Mouse (Mus musculus) midbrain, embryonic 13.5 days (tissue): Measurements from ENCODE around the gene Dennd1a. TPM values are rescaled to one million over a fixed set of nuclear protein-coding genes. Genes with fewer than 3 reads are reported as not detected.

Experiments
- ATAC-seq: fragments of 200-750 bp; cut with Nextera tagmentation; 2 replicates; pipeline ENCODE4 v1.8.0; 2017; ENCODE audit warnings: mild to moderate bottlenecking, moderate TSS enrichment, moderate library complexity
- H3K27ac ChIP-seq: fragments of 300-500 bp; sonication (generic); 2 replicates; pipeline ENCODE4 v1.5.1; 2015; ENCODE audit warnings: inconsistent platforms, mild to moderate bottlenecking, moderate library complexity
- H3K27me3 ChIP-seq: fragments of 300-500 bp; sonication (generic); 2 replicates; pipeline ENCODE4 v1.6.1; 2015; ENCODE audit warnings: mild to moderate bottlenecking, inconsistent platforms
- H3K36me3 ChIP-seq: fragments of 300-500 bp; sonication (generic); 2 replicates; pipeline ENCODE4 v1.6.1; 2015; ENCODE audit warnings: mild to moderate bottlenecking, inconsistent platforms
- H3K4me1 ChIP-seq: fragments of 300-500 bp; sonication (generic); replicated peaks from 2 replicates; pipeline ENCODE4 v1.6.1; 2015; ENCODE audit warnings: inconsistent platforms
- H3K4me2 ChIP-seq: fragments of 300-500 bp; sonication (generic); replicated peaks from 2 replicates; pipeline ENCODE4 v1.6.1; 2015; ENCODE audit warnings: moderate library complexity, mild to moderate bottlenecking, inconsistent platforms
- H3K4me3 ChIP-seq: fragments of 300-500 bp; sonication (generic); replicated peaks from 2 replicates; pipeline ENCODE4 v1.5.1; 2015; ENCODE audit warnings: mild to moderate bottlenecking, inconsistent platforms
- H3K9ac ChIP-seq: fragments of 300-500 bp; sonication (generic); replicated peaks from 2 replicates; pipeline ENCODE4 v1.6.1; 2015; ENCODE audit warnings: mild to moderate bottlenecking, inconsistent platforms
- H3K9me3 ChIP-seq: fragments of 300-500 bp; sonication (generic); 2 replicates; pipeline ENCODE4 v1.6.1; 2016; ENCODE audit warnings: mild to moderate bottlenecking, inconsistent platforms
- WGBS: fragments of 180-500 bp; shearing (Covaris S2); methylation state at CpG from one replicate; pipeline ENCODE4 v1.1.7; 2015; 5-methylcytosine and 5-hydroxymethylcytosine counted together
- polyA plus RNA-seq: library from polyadenylated mRNA; unstranded; fragments of >200 nt; fragmentation: Nextera tagmentation; extraction: Ambion mirVana; gene quantifications from 2 replicates; pipeline ENCODE4 v1.2.1, GENCODE M21; 2015

Dennd1a gene
- polyA plus RNA-seq, 1 experiment from 2014 or later = 19.5 TPM

DNA sequence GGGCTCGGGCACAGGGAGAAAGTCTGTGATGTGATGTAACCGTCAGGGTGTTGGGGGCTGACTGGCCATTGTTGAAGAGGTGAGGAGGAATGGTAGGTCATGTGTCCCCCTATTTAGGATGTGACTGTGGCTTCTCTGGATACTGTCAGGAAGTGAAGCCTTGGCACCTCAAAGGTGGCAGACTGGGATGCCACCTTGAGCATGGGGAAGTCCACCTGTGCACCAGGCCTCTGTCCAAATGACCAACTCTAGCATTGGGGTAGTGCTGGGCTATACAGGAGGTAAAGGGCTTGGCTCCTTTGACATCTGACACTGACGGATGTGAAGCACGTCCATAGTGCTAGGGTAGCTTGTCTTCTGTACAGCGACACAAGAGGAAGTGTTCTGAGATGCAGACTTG, 474.8 kb downstream of the Dennd1a start:
- Histone ChIP-seq H3K36me3 (0 out of 2 replicates have a peak, but pooled peaks cover 3% of the 10 kb centered on the region), H3K4me3 (no peak overlapping the region), H3K9me3 (no peaks in the 10 kb centered on the region), H3K27ac (no peak overlapping the region), H3K27me3 (peaks cover 4% of the 10 kb centered on the region; the same call in 1 of the 2 replicates), H3K4me1 (peaks cover 15% of the 10 kb centered on the region), H3K4me2 (no peak overlapping the region), H3K9ac (no peak overlapping the region)
- 95% methylated on average over 5 of the region's 5 CpGs for WGBS
- no peak for ATAC-seq

DNA sequence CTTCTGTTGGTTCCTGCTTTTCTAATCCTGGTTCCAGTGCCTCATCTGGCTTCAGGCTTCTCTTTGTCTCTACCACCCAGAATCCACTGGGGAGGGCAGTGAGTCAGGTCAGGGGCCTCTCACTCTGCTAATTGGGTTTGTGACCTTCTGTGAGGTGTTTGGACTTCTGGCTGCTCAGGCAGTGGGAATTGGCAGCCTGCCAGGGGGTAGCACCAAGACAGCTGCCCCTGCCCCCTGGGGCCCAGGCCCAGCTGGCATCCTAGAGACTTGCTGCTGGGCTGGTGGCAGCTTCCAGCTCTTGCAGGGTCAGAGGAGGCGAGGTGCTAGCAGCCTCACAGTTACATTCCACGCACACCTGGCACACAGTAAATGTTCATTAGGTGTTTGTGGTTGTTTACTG, 475.5 kb downstream of the Dennd1a start:
- Histone ChIP-seq H3K9ac (no peak overlapping the region), H3K4me2 (no peak overlapping the region), H3K27me3 (peaks cover 3% of the 10 kb centered on the region; the same call in 1 of the 2 replicates), H3K27ac (peak overlapping the region; percentile 12; the same call in 1 of the 2 replicates), H3K4me1 (peaks cover 14% of the 10 kb centered on the region), H3K9me3 (no peaks in the 10 kb centered on the region), H3K4me3 (no peak overlapping the region), H3K36me3 (0 out of 2 replicates have a peak, but pooled peaks cover 3% of the 10 kb centered on the region)
- WGBS = 78% methylated on average over 2 of the region's 2 CpGs
- peak; percentile 49 for ATAC-seq

GRCm38 (mm10) chr2:37802610-37803212, 484.5 kb downstream of the Dennd1a start:
- whole genome bisulfite sequencing = 48% methylated on average over 4 of the region's 4 CpGs
- peak; percentile 79 for ATAC-seq

GRCm38 (mm10) chr2:37801687-37802086, 485.5 kb downstream of the Dennd1a start:
- no peak for ATAC-seq
- 83% methylated on average over 4 of the region's 4 CpGs for WGBS

More at GRCm38 (mm10) chr2:37802610-37803212, 484.5 kb downstream of the Dennd1a start:
- H3K27me3 ChIP-seq = no peaks in the 10 kb centered on the region
- H3K9ac ChIP-seq = no peak overlapping the region
- H3K27ac ChIP-seq = no peak overlapping the region
- no peak overlapping the region for H3K4me2 ChIP-seq
- no peaks in the 10 kb centered on the region for H3K9me3 ChIP-seq
- H3K36me3 ChIP-seq = peaks cover 10% of the 10 kb centered on the region; the same call in 1 of the 2 replicates
- peaks cover 12% of the 10 kb centered on the region for H3K4me1 ChIP-seq
- no peak overlapping the region for H3K4me3 ChIP-seq

GRCm38 (mm10) chr2:37799137-37799536, 488.1 kb downstream of the Dennd1a start:
- WGBS = 57% methylated on average over 6 of the region's 6 CpGs
- no peak overlapping the region for H3K4me3 ChIP-seq
- H3K27me3 ChIP-seq = no peaks in the 10 kb centered on the region
- no peak overlapping the region for H3K27ac ChIP-seq
- H3K9ac ChIP-seq = no peak overlapping the region
- H3K4me2 ChIP-seq = no peak overlapping the region
- H3K4me1 ChIP-seq = peaks cover 12% of the 10 kb centered on the region
- peaks cover 31% of the 10 kb centered on the region for H3K36me3 ChIP-seq
- ATAC-seq = no peak
- H3K9me3 ChIP-seq = no peaks in the 10 kb centered on the region

More at GRCm38 (mm10) chr2:37801687-37802086, 485.5 kb downstream of the Dennd1a start:
- no peak overlapping the region for H3K9ac ChIP-seq
- H3K27ac ChIP-seq = no peak overlapping the region
- H3K4me1 ChIP-seq = peaks cover 12% of the 10 kb centered on the region
- no peak overlapping the region for H3K4me3 ChIP-seq
- no peak overlapping the region for H3K4me2 ChIP-seq
- H3K9me3 ChIP-seq = no peaks in the 10 kb centered on the region
- H3K27me3 ChIP-seq = no peaks in the 10 kb centered on the region
- H3K36me3 ChIP-seq = peaks cover 20% of the 10 kb centered on the region; the same call in 1 of the 2 replicates

DNA sequence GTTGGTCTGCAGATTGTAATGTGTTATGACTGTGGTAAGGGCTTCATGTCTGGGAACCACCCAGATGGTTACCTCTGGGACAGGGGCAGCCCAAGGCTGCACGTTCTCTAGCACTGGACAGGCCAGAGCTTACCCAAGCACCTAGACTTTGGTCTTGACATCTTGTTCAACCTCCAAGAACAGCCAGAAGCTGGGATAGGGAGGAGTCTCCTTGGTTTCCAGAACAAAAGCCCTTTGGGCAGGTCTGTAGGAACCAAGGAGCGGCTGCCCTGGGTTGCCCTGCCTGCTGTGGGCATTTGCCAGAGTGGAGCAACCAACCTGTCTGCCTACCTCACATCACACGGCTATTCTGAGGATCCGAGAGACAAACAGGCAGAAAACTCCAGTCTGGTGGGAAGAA, 490.1 kb downstream of the Dennd1a start:
- peaks cover 47% of the 10 kb centered on the region for H3K36me3 ChIP-seq
- no peak overlapping the region for H3K9ac ChIP-seq
- 89% methylated on average over 4 of the region's 4 CpGs for WGBS
- ATAC-seq = no peak
- H3K9me3 ChIP-seq = no peaks in the 10 kb centered on the region
- peaks cover 10% of the 10 kb centered on the region for H3K4me1 ChIP-seq
- no peak overlapping the region for H3K4me2 ChIP-seq
- peaks cover 9% of the 10 kb centered on the region; the same call in 1 of the 2 replicates for H3K27me3 ChIP-seq
- H3K4me3 ChIP-seq = no peak overlapping the region
- no peak overlapping the region for H3K27ac ChIP-seq

DNA sequence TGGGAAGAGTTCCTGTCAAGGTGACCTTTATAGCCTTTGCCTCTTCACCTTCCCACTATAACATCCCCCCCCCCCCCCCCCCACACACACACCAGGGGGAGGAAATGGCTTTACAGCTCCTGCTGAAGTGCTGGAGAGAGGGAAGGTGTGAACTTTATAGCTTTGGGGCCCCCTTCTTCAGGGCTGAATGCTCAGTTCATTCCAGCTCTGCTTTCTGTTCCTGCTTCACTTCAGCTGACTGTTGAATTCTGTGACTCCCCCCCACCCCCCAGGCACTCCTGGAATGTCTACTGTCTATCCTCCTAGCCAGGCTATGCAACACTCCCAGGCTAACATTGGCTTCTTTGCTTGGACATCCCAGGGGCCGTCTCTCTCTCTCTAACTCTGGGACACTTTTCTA, 491.2 kb downstream of the Dennd1a start:
- peaks cover 58% of the 10 kb centered on the region for H3K36me3 ChIP-seq
- no peak for ATAC-seq
- H3K27me3 ChIP-seq = peaks cover 9% of the 10 kb centered on the region; the same call in 1 of the 2 replicates
- H3K4me1 ChIP-seq = peaks cover 10% of the 10 kb centered on the region; the same call in 1 of the 2 replicates
- H3K4me3 ChIP-seq = no peak overlapping the region
- H3K9me3 ChIP-seq = no peaks in the 10 kb centered on the region
- no peak overlapping the region for H3K4me2 ChIP-seq
- H3K9ac ChIP-seq = no peak overlapping the region
- H3K27ac ChIP-seq = no peak overlapping the region
- 73% methylated on average over 1 of the region's 1 CpGs for WGBS

DNA sequence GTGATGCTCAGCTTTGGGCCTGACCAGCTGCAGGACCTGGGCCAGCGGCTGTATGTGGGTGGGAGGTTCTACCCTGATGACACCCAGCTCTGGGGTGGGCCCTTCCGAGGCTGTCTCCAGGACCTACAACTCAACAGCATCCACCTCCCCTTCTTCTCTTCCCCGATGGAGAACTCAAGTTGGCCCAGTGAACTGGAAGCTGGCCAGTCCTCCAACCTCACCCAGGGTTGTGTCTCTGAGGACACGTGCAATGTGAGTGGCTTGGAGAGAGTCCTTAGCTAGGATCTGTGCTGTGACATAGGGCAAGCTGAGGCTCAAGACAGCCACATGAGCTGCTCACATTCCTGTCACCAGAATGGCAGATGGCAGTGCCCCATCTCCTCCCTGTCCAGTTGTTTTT, 495.9 kb downstream of the Dennd1a start:
- no peaks in the 10 kb centered on the region for H3K9me3 ChIP-seq
- H3K36me3 ChIP-seq = peaks cover 48% of the 10 kb centered on the region
- WGBS = 95% methylated on average over 4 of the region's 4 CpGs
- no peak overlapping the region for H3K9ac ChIP-seq
- H3K27ac ChIP-seq = no peak overlapping the region
- no peak overlapping the region for H3K4me3 ChIP-seq
- peaks cover 11% of the 10 kb centered on the region; the same call in 1 of the 2 replicates for H3K27me3 ChIP-seq
- H3K4me1 ChIP-seq = 0 out of 2 replicates have a peak, but pooled peaks cover 13% of the 10 kb centered on the region
- H3K4me2 ChIP-seq = no peak overlapping the region
- no peak for ATAC-seq

- Histone ChIP-seq H3K27ac (no peak overlapping the region), H3K9ac (no peak overlapping the region), H3K4me2 (no peak overlapping the region), H3K9me3 (no peaks in the 10 kb centered on the region), H3K4me3 (no peak overlapping the region), H3K36me3 (peaks cover 46% of the 10 kb centered on the region), H3K4me1 (0 out of 2 replicates have a peak, but pooled peaks cover 13% of the 10 kb centered on the region), H3K27me3 (peaks cover 15% of the 10 kb centered on the region; the same call in 1 of the 2 replicates)
- 94% methylated on average over 14 of the region's 14 CpGs for WGBS
- no peak for ATAC-seq
Measured at GRCm38 (mm10) chr2:37790738-37791137, 496.5 kb downstream of the Dennd1a start.

GRCm38 (mm10) chr2:37789995-37790394, 497.2 kb downstream of the Dennd1a start:
- H3K4me1 ChIP-seq = 0 out of 2 replicates have a peak, but pooled peaks cover 13% of the 10 kb centered on the region
- H3K27me3 ChIP-seq = peaks cover 15% of the 10 kb centered on the region; the same call in 1 of the 2 replicates
- no peaks in the 10 kb centered on the region for H3K9me3 ChIP-seq
- no peak for ATAC-seq
- H3K9ac ChIP-seq = no peak overlapping the region
- no peak overlapping the region for H3K4me2 ChIP-seq
- 93% methylated on average over 10 of the region's 10 CpGs for WGBS
- no peak overlapping the region for H3K4me3 ChIP-seq
- peaks cover 43% of the 10 kb centered on the region for H3K36me3 ChIP-seq
- no peak overlapping the region for H3K27ac ChIP-seq

- 0 out of 2 replicates have a peak, but pooled peaks cover 13% of the 10 kb centered on the region for H3K4me1 ChIP-seq
- H3K4me2 ChIP-seq = no peak overlapping the region
- H3K4me3 ChIP-seq = no peak overlapping the region
- peaks cover 15% of the 10 kb centered on the region; the same call in 1 of the 2 replicates for H3K27me3 ChIP-seq
- no peak for ATAC-seq
- WGBS = 92% methylated on average over 5 of the region's 5 CpGs
- no peaks in the 10 kb centered on the region for H3K9me3 ChIP-seq
- no peak overlapping the region for H3K9ac ChIP-seq
- H3K27ac ChIP-seq = no peak overlapping the region
- peaks cover 43% of the 10 kb centered on the region for H3K36me3 ChIP-seq
Measured at GRCm38 (mm10) chr2:37789029-37789428, 498.2 kb downstream of the Dennd1a start.

- Histone ChIP-seq H3K4me3 (no peak overlapping the region), H3K9ac (no peak overlapping the region), H3K4me2 (no peak overlapping the region), H3K27ac (no peak overlapping the region; the same call in 1 of the 2 replicates), H3K9me3 (no peaks in the 10 kb centered on the region), H3K36me3 (peaks cover 42% of the 10 kb centered on the region), H3K27me3 (peaks cover 11% of the 10 kb centered on the region; the same call in 1 of the 2 replicates), H3K4me1 (0 out of 2 replicates have a peak, but pooled peaks cover 13% of the 10 kb centered on the region)
- peak; percentile 51 for ATAC-seq
- 75% methylated on average over 7 of the region's 7 CpGs for WGBS
Measured at GRCm38 (mm10) chr2:37788176-37788962, 498.8 kb downstream of the Dennd1a start.
